Mouse (Mus musculus) MEL (cell line): Measurements from ENCODE around the gene Slc6a3. TPM values are rescaled to one million over a fixed set of nuclear protein-coding genes. Genes with fewer than 3 reads are reported as not detected.

ENCODE experiments used
- DNase-seq: peaks from one replicate; pipeline ENCODE4 v3.0.0; 2011; ENCODE audit warnings: low read depth, low spot score
- H3K27ac ChIP-seq: 2 replicates; pipeline ENCODE4 v1.5.1; 2012; ENCODE audit warnings: low read depth, mild to moderate bottlenecking, control low read depth, low read length, moderate library complexity; ENCODE audit not compliant: control insufficient read depth
- H3K27me3 ChIP-seq, 2 experiments: fragments of 150-350 bp in 1 of 2; sonication (generic) in 1 of 2; 2 replicates each; pipeline ENCODE4 v1.6.1; 2012; ENCODE audit warnings: low read length in 2 of 2, mild to moderate bottlenecking in 2 of 2, improper control_type of control experiment in 1 of 2, moderate library complexity in 1 of 2; ENCODE audit not compliant: insufficient read depth in 2 of 2, control insufficient read depth in 1 of 2
- H3K36me3 ChIP-seq, 2 experiments: 2 replicates each; pipeline ENCODE4 v1.6.1; 2012 to 2014; ENCODE audit warnings: low read length in 2 of 2, improper control_type of control experiment in 1 of 2, inconsistent platforms in 1 of 2, mild to moderate bottlenecking in 1 of 2; ENCODE audit not compliant: insufficient read depth in 2 of 2, control insufficient read depth in 1 of 2
- H3K4me1 ChIP-seq, 2 experiments: fragments of 150-350 bp in 1 of 2; sonication (generic) in 1 of 2; 2 replicates each; pipeline ENCODE4 v1.6.1; 2012; ENCODE audit warnings: low read length in 2 of 2, improper control_type of control experiment in 1 of 2, mild to moderate bottlenecking in 1 of 2; ENCODE audit not compliant: insufficient read depth in 2 of 2, control insufficient read depth in 1 of 2
- H3K4me3 ChIP-seq, 2 experiments: fragments of 150-350 bp in 1 of 2; sonication (generic) in 1 of 2; 2 replicates each; pipeline ENCODE4 v1.5.1; 2012; ENCODE audit warnings: low read depth in 2 of 2, low read length in 2 of 2, mild to moderate bottlenecking in 2 of 2, moderate library complexity in 2 of 2, control low read depth in 1 of 2, improper control_type of control experiment in 1 of 2; ENCODE audit not compliant: control insufficient read depth in 1 of 2, insufficient read depth in 1 of 2
- H3K79me2 ChIP-seq: 2 replicates; pipeline ENCODE4 v1.6.1; 2012; ENCODE audit warnings: mild to moderate bottlenecking, low read length, moderate library complexity; ENCODE audit not compliant: control insufficient read depth, poor library complexity, insufficient read depth
- H3K9ac ChIP-seq: 2 replicates; pipeline ENCODE4 v1.6.1; 2012; ENCODE audit warnings: low read depth, mild to moderate bottlenecking, control low read depth, low read length, moderate library complexity; ENCODE audit not compliant: control insufficient read depth, poor library complexity, severe bottlenecking
- H3K9me3 ChIP-seq: fragments of 150-350 bp; sonication (generic); replicated peaks from 2 replicates; pipeline ENCODE4 v1.6.1; 2012; ENCODE audit warnings: mild to moderate bottlenecking, low read length, improper control_type of control experiment, moderate library complexity; ENCODE audit not compliant: insufficient read depth
- CHD1 ChIP-seq: IDR thresholded peaks from 2 replicates; pipeline ENCODE4 v1.6.1; 2012; ENCODE audit warnings: low read depth, mild to moderate bottlenecking, inconsistent platforms, low read length, improper control_type of control experiment
- E2F4 ChIP-seq: IDR thresholded peaks from 2 replicates; pipeline ENCODE4 v1.6.1; 2011; ENCODE audit warnings: low read depth, low read length, improper control_type of control experiment, borderline replicate concordance
- ELF1 ChIP-seq: IDR thresholded peaks from 2 replicates; pipeline ENCODE4 v1.6.1; 2014; ENCODE audit warnings: low read depth, mild to moderate bottlenecking, inconsistent platforms, low read length, improper control_type of control experiment, moderate library complexity
- EP300 ChIP-seq, 2 experiments: IDR thresholded peaks; 2 replicates each; pipeline ENCODE4 v1.6.1; 2011; ENCODE audit warnings: improper control_type of control experiment in 2 of 2, low read length in 2 of 2, low read depth in 1 of 2, mild to moderate bottlenecking in 1 of 2
- ETS1 ChIP-seq: IDR thresholded peaks from 2 replicates; pipeline ENCODE4 v1.6.1; 2012; ENCODE audit warnings: low read depth, mild to moderate bottlenecking, inconsistent platforms, low read length, improper control_type of control experiment, moderate library complexity
- GATA1 ChIP-seq: IDR thresholded peaks from 2 replicates; pipeline ENCODE4 v1.6.1; 2011; ENCODE audit warnings: low read depth, low read length, improper control_type of control experiment
- HCFC1 ChIP-seq: IDR thresholded peaks from 2 replicates; pipeline ENCODE4 v1.6.1; 2012; ENCODE audit warnings: low read depth, mild to moderate bottlenecking, inconsistent platforms, low read length, improper control_type of control experiment, moderate library complexity
- KAT2A ChIP-seq: conservative IDR thresholded peaks from 2 replicates; pipeline ENCODE4 v1.6.1; 2012; ENCODE audit warnings: low read depth, low read length, improper control_type of control experiment, inconsistent platforms
- MAX ChIP-seq: IDR thresholded peaks from 2 replicates; pipeline ENCODE4 v1.6.1; 2011; ENCODE audit warnings: low read length, improper control_type of control experiment
- MAZ ChIP-seq: IDR thresholded peaks from 2 replicates; pipeline ENCODE4 v1.6.1; 2012; ENCODE audit warnings: low read depth, mild to moderate bottlenecking, inconsistent platforms, low read length, improper control_type of control experiment
- MXI1 ChIP-seq: IDR thresholded peaks from 2 replicates; pipeline ENCODE4 v1.6.1; 2011; ENCODE audit warnings: mild to moderate bottlenecking, low read depth, low read length, improper control_type of control experiment
- MYB ChIP-seq: IDR thresholded peaks from 2 replicates; pipeline ENCODE4 v1.6.1; 2011; ENCODE audit warnings: mild to moderate bottlenecking, low read depth, low read length, improper control_type of control experiment
- MYC ChIP-seq: IDR thresholded peaks from 2 replicates; pipeline ENCODE4 v1.6.1; 2011; ENCODE audit warnings: low read depth, mild to moderate bottlenecking, low read length, improper control_type of control experiment, moderate library complexity
- NELFE ChIP-seq: IDR thresholded peaks from 2 replicates; pipeline ENCODE4 v1.6.1; 2011; ENCODE audit warnings: low read depth, low read length, improper control_type of control experiment
- NRF1 ChIP-seq: IDR thresholded peaks from 2 replicates; pipeline ENCODE4 v1.6.1; 2014; ENCODE audit warnings: low read depth, mild to moderate bottlenecking, inconsistent platforms, low read length, improper control_type of control experiment, moderate library complexity; ENCODE audit not compliant: poor library complexity, insufficient read depth, severe bottlenecking
- POLR2A ChIP-seq, 2 experiments: IDR thresholded peaks; 2 replicates each; pipeline ENCODE4 v1.6.1; 2011 to 2012; ENCODE audit warnings: low read length in 2 of 2, mild to moderate bottlenecking in 2 of 2, control low read depth in 1 of 2, improper control_type of control experiment in 1 of 2, low read depth in 1 of 2, moderate library complexity in 1 of 2; ENCODE audit not compliant: control insufficient read depth in 1 of 2, insufficient read depth in 1 of 2, poor library complexity in 1 of 2
- POLR2AphosphoS2 ChIP-seq: IDR thresholded peaks from 2 replicates; pipeline ENCODE4 v1.6.1; 2011; ENCODE audit warnings: low read length, improper control_type of control experiment
- SIN3A ChIP-seq: IDR thresholded peaks from 2 replicates; pipeline ENCODE4 v1.6.1; 2012; ENCODE audit warnings: low read length, improper control_type of control experiment, inconsistent platforms
- TAL1 ChIP-seq: IDR thresholded peaks from 2 replicates; pipeline ENCODE4 v1.6.1; 2012; ENCODE audit warnings: mild to moderate bottlenecking, inconsistent platforms, low read length, moderate library complexity, mixed read lengths
- TBP ChIP-seq: IDR thresholded peaks from 2 replicates; pipeline ENCODE4 v1.8.0; 2011; ENCODE audit warnings: low read depth, low read length, improper control_type of control experiment
- TCF12 ChIP-seq: IDR thresholded peaks from 2 replicates; pipeline ENCODE4 v1.6.1; 2014; ENCODE audit warnings: low read depth, mild to moderate bottlenecking, inconsistent platforms, low read length, improper control_type of control experiment, moderate library complexity
- USF2 ChIP-seq, 2 experiments: IDR thresholded peaks; 2 replicates each; pipeline ENCODE4 v1.6.1; 2011 to 2012; ENCODE audit warnings: improper control_type of control experiment in 2 of 2, low read length in 2 of 2, borderline replicate concordance in 1 of 2, inconsistent platforms in 1 of 2, low read depth in 1 of 2, mild to moderate bottlenecking in 1 of 2; ENCODE audit not compliant: insufficient read depth in 1 of 2
- ZC3H11A ChIP-seq: IDR thresholded peaks from 2 replicates; pipeline ENCODE4 v1.6.1; 2012; ENCODE audit warnings: low read depth, mild to moderate bottlenecking, inconsistent platforms, low read length, improper control_type of control experiment
- ZMIZ1 ChIP-seq: IDR thresholded peaks from 2 replicates; pipeline ENCODE4 v1.6.1; 2012; ENCODE audit warnings: low read depth, mild to moderate bottlenecking, inconsistent platforms, low read length, improper control_type of control experiment, moderate library complexity
- ZNF384 ChIP-seq: IDR thresholded peaks from 2 replicates; pipeline ENCODE4 v1.6.1; 2012; ENCODE audit warnings: low read depth, mild to moderate bottlenecking, inconsistent platforms, low read length, improper control_type of control experiment
- polyA plus RNA-seq, 2 experiments: library from polyadenylated mRNA; stranded (reverse) in 1 of 2; unstranded in 1 of 2; fragments of >175 nt in 1 of 2; fragments of >200 nt in 1 of 2; gene quantifications; 2 replicates each; pipeline versions ENCODE4 v1.2.1 to v1.2.4; 2012; ENCODE audit warnings: low replicate concordance in 2 of 2, low read depth in 1 of 2; ENCODE audit not compliant: insufficient read length in 2 of 2, insufficient read depth in 1 of 2, missing spikeins in 1 of 2
- total RNA-seq: library from RNA; depleted of rRNA; stranded (reverse); fragments of 300-350 nt; gene quantifications from 2 replicates; pipeline ENCODE4 v1.2.3, GENCODE M21; 2012

Slc6a3 gene
- total and polyA plus RNA-seq, 3 experiments: 0.08 to 0.10 TPM; not detected in 1

- Histone ChIP-seq H3K79me2 (peaks cover 23% of the 10 kb centered on the region), H3K4me3 (peak within 1 kb of the TSS; percentile 93 to 96), H3K4me1 (peaks cover 0 to 13% of the 10 kb centered on the region in 2 experiments; a peak in 2 of 4 replicates), H3K27ac (peak within 1 kb of the TSS; percentile 86), H3K36me3 (peaks cover 2 to 8% of the 10 kb centered on the region in 2 experiments), H3K9ac (peak within 1 kb of the TSS; percentile 98), H3K9me3 (no peaks in the 10 kb centered on the region), H3K27me3 (no peaks in the 10 kb centered on the region)
- TF ChIP-seq USF2 (IDR thresholded peaks at IDR 0.05; ENCODE audit: borderline replicate concordance in 1 of 2, insufficient read depth in 1 of 2, low read depth in 1 of 2, low read length in 2 of 2): no peak
- TF ChIP-seq ZC3H11A: no peak
- TF ChIP-seq KAT2A: peak; percentile 91
- TF ChIP-seq POLR2A (IDR thresholded peaks at IDR 0.05; ENCODE audit: control insufficient read depth in 1 of 2, insufficient read depth in 1 of 2, low read depth in 1 of 2, low read length in 2 of 2, poor library complexity in 1 of 2): peak; percentile 69 to 95; a peak in 3 of 4 replicates
- peak; percentile 98 for TF ChIP-seq HCFC1
- 0 out of 2 replicates have a peak, but pooled peaks have one; percentile 24 for TF ChIP-seq GATA1
- TF ChIP-seq TAL1: no peak
- TF ChIP-seq TBP: 0 out of 2 replicates have a peak, but pooled peaks have one; percentile 41
- peak; percentile 71; the same call in 1 of the 2 replicates for TF ChIP-seq TCF12
- peak; percentile 95 for TF ChIP-seq ELF1
- peak in 1 of 2 experiments; percentile 46; a peak in 1 of 4 replicates for TF ChIP-seq EP300 (IDR thresholded peaks at IDR 0.05; ENCODE audit: low read depth in 1 of 2, low read length in 2 of 2)
- TF ChIP-seq MYC: peak; percentile 81
- TF ChIP-seq NRF1: peak; percentile 59
- peak; percentile 89 for TF ChIP-seq ETS1
- TF ChIP-seq ZNF384: no peak
- peak; percentile 90 for TF ChIP-seq MXI1
- peak; percentile 80 for TF ChIP-seq ZMIZ1
- TF ChIP-seq NELFE: peak; percentile 89
- no peak for TF ChIP-seq MAZ
- TF ChIP-seq E2F4: no peak
- TF ChIP-seq SIN3A: peak; percentile 97
- TF ChIP-seq MAX: peak; percentile 94
- peak; percentile 45; the same call in 1 of the 2 replicates for TF ChIP-seq MYB
- 0 out of 2 replicates have a peak, but pooled peaks have one; percentile 32 for TF ChIP-seq POLR2AphosphoS2
- no peak for TF ChIP-seq CHD1
- DNase-seq: peak; percentile 96
These were observed 67.1 kb downstream of the Slc6a3 start, which contains the start of gene Clptm1l for GRCm38 (mm10) chr13:73603522-73604155. Clptm1l (plus strand) TSS chr13:73604006.
